Mouse (Mus musculus) megakaryocyte, adult 5-6 weeks (primary cell): ENCODE measurements around the gene H2-Ke6. TPM values are rescaled to one million over a fixed set of nuclear protein-coding genes. Genes with fewer than 3 reads are reported as not detected.
"Not testable (repeated sequence)": the region's sequence is repeated elsewhere in the genome, so short reads cannot be mapped to it uniquely, and the experiment has no call there.

ENCODE experiments used
- ATAC-seq: 2 replicates; pipeline ENCODE4 v1.8.0; 2016; ENCODE audit warnings: mild to moderate bottlenecking, inconsistent platforms; ENCODE audit not compliant: poor library complexity, severe bottlenecking
- total RNA-seq, 2 experiments: library from RNA; stranded (forward) in 1 of 2; stranded (reverse) in 1 of 2; fragments of 153-499, 151-499 nt in 1 of 2; fragments of 221-1000, 200-1000 nt in 1 of 2; gene quantifications; 2 replicates each; pipeline versions ENCODE4 v1.2.3 to v1.2.4; 2015 to 2017

The H2-Ke6 gene
- total RNA-seq, 2 experiments from 2014 or later: 35.5 to 84.3 TPM

- ATAC-seq: no peak
Observed at GRCm38 (mm10) chr17:33999341-34000149, 28.3 kb downstream of the H2-Ke6 start.

- not testable (repeated sequence) for ATAC-seq
Observed at GRCm38 (mm10) chr17:33998697-33999096, 29.2 kb downstream of the H2-Ke6 start.

- not testable (repeated sequence) for ATAC-seq
Observed at GRCm38 (mm10) chr17:33997025-33997424, 30.8 kb downstream of the H2-Ke6 start.

GRCm38 (mm10) chr17:33995651-33996050, 32.2 kb downstream of the H2-Ke6 start:
- no peak for ATAC-seq

- no peak for ATAC-seq
Observed at GRCm38 (mm10) chr17:33994959-33995358, 32.9 kb downstream of the H2-Ke6 start.

- peak; percentile 79 for ATAC-seq
Observed at GRCm38 (mm10) chr17:33991788-33992664, 35.8 kb downstream of the H2-Ke6 start.

- not testable (repeated sequence) for ATAC-seq
Observed at GRCm38 (mm10) chr17:33982136-33982535, 45.7 kb downstream of the H2-Ke6 start.

GRCm38 (mm10) chr17:33981192-33981909, 46.5 kb downstream of the H2-Ke6 start:
- ATAC-seq: peak; percentile 65

- ATAC-seq: no peak
Observed at GRCm38 (mm10) chr17:33980181-33981035, 47.5 kb downstream of the H2-Ke6 start.

GRCm38 (mm10) chr17:33979512-33980050, 48.3 kb downstream of the H2-Ke6 start:
- ATAC-seq: no peak

- peak; percentile 93 for ATAC-seq
Observed at GRCm38 (mm10) chr17:33978631-33979031, 49.2 kb downstream of the H2-Ke6 start.

GRCm38 (mm10) chr17:33977861-33978557, 49.9 kb downstream of the H2-Ke6 start:
- no peak for ATAC-seq

Other genes starting within 250 kb of the H2-Ke6 start
Only the 30 nearest of the 33 such genes appear.
- 875 and 928 TPM in 2 replicates for gene Rps28, start 203.5 kb downstream of the H2-Ke6 start, total RNA-seq (2015)
- gene Rps28, start 203.5 kb downstream of the H2-Ke6 start, total RNA-seq (2017): 2,242 and 2,459 TPM in 2 replicates
- gene Ndufa7, start 203.5 kb downstream of the H2-Ke6 start, total RNA-seq (2015): 150 and 160 TPM in 2 replicates
- 110 and 139 TPM in 2 replicates for gene Ndufa7, start 203.5 kb downstream of the H2-Ke6 start, total RNA-seq (2017)
- 2.5 and 4.0 TPM in 2 replicates for gene Cd320, start 185.0 kb downstream of the H2-Ke6 start, total RNA-seq (2015)
- 0.85 and 1.5 TPM in 2 replicates for gene Cd320, start 185.0 kb downstream of the H2-Ke6 start, total RNA-seq (2017)
- not detected in 2 replicates for gene Gm7029, start 154.2 kb downstream of the H2-Ke6 start, total RNA-seq (2015)
- gene Gm7029, start 154.2 kb downstream of the H2-Ke6 start, total RNA-seq (2017): not detected in 2 replicates
- 9.0 and 12.9 TPM in 2 replicates for gene Kifc1, start 137.4 kb downstream of the H2-Ke6 start, total RNA-seq (2015)
- gene Kifc1, start 137.4 kb downstream of the H2-Ke6 start, total RNA-seq (2017): 40.1 and 41.3 TPM in 2 replicates
- gene Platr17, start 122.9 kb downstream of the H2-Ke6 start, total RNA-seq (2015): 4.9 and 9.8 TPM in 2 replicates
- 2.6 and 5.9 TPM in 2 replicates for gene Platr17, start 122.9 kb downstream of the H2-Ke6 start, total RNA-seq (2017)
- 42.1 and 49.7 TPM in 2 replicates for gene Daxx, start 118.6 kb downstream of the H2-Ke6 start, total RNA-seq (2015)
- 39.3 and 63.3 TPM in 2 replicates for gene Daxx, start 118.6 kb downstream of the H2-Ke6 start, total RNA-seq (2017)
- 99.7 and 105 TPM in 2 replicates for gene Tapbp, start 112.2 kb downstream of the H2-Ke6 start, total RNA-seq (2015)
- gene Tapbp, start 112.2 kb downstream of the H2-Ke6 start, total RNA-seq (2017): 88.9 and 93.3 TPM in 2 replicates
- 13.7 and 14.0 TPM in 2 replicates for gene Zbtb22, start 112.2 kb downstream of the H2-Ke6 start, total RNA-seq (2015)
- 22.0 and 25.8 TPM in 2 replicates for gene Zbtb22, start 112.2 kb downstream of the H2-Ke6 start, total RNA-seq (2017)
- 33.6 and 38.2 TPM in 2 replicates for gene Rgl2, start 98.5 kb downstream of the H2-Ke6 start, total RNA-seq (2015)
- gene Rgl2, start 98.5 kb downstream of the H2-Ke6 start, total RNA-seq (2017): 51.8 and 58.3 TPM in 2 replicates
- gene Pfdn6, start 87.7 kb downstream of the H2-Ke6 start, total RNA-seq (2015): 84.1 and 88.3 TPM in 2 replicates
- gene Pfdn6, start 87.7 kb downstream of the H2-Ke6 start, total RNA-seq (2017): 148 and 161 TPM in 2 replicates
- 12.2 and 12.4 TPM in 2 replicates for gene Wdr46, start 87.4 kb downstream of the H2-Ke6 start, total RNA-seq (2015)
- 21.6 and 23.7 TPM in 2 replicates for gene Wdr46, start 87.4 kb downstream of the H2-Ke6 start, total RNA-seq (2017)
- gene B3galt4, start 76.6 kb downstream of the H2-Ke6 start, total RNA-seq (2015): 3.5 and 4.0 TPM in 2 replicates
- 4.9 and 5.7 TPM in 2 replicates for gene B3galt4, start 76.6 kb downstream of the H2-Ke6 start, total RNA-seq (2017)
- 15.7 and 17.7 TPM in 2 replicates for gene Vps52, start 72.2 kb downstream of the H2-Ke6 start, total RNA-seq (2015)
- 11.6 and 22.8 TPM in 2 replicates for gene Vps52, start 72.2 kb downstream of the H2-Ke6 start, total RNA-seq (2017)
- gene Rps18, start 72.1 kb downstream of the H2-Ke6 start, total RNA-seq (2015): 2,016 and 2,115 TPM in 2 replicates
- 724 and 801 TPM in 2 replicates for gene Rps18, start 72.1 kb downstream of the H2-Ke6 start, total RNA-seq (2017)
- 868 and 887 TPM in 2 replicates for gene H2-K1, start 27.7 kb downstream of the H2-Ke6 start, total RNA-seq (2015)
- 668 and 686 TPM in 2 replicates for gene H2-K1, start 27.7 kb downstream of the H2-Ke6 start, total RNA-seq (2017)
- 5.3 and 6.7 TPM in 2 replicates for gene Ring1, start 3.4 kb downstream of the H2-Ke6 start, total RNA-seq (2015)
- 7.9 and 9.6 TPM in 2 replicates for gene Ring1, start 3.4 kb downstream of the H2-Ke6 start, total RNA-seq (2017)
- 5.4 and 6.4 TPM in 2 replicates for gene Slc39a7, start 3.6 kb upstream of the H2-Ke6 start, total RNA-seq (2015)
- 72.5 and 83.1 TPM in 2 replicates for gene Slc39a7, start 3.6 kb upstream of the H2-Ke6 start, total RNA-seq (2017)
- 19.6 and 23.4 TPM in 2 replicates for gene Rxrb, start 3.8 kb upstream of the H2-Ke6 start, total RNA-seq (2015)
- 23.7 and 27.2 TPM in 2 replicates for gene Rxrb, start 3.8 kb upstream of the H2-Ke6 start, total RNA-seq (2017)
- 0.36 and 0.87 TPM in 2 replicates for gene Col11a2, start 11.4 kb upstream of the H2-Ke6 start, total RNA-seq (2015)
- gene Col11a2, start 11.4 kb upstream of the H2-Ke6 start, total RNA-seq (2017): 1.2 and 1.5 TPM in 2 replicates
- gene H2-Oa, start 64.3 kb upstream of the H2-Ke6 start, total RNA-seq (2015): 10.0 and 10.8 TPM in 2 replicates
- gene H2-Oa, start 64.3 kb upstream of the H2-Ke6 start, total RNA-seq (2017): 3.7 and 6.9 TPM in 2 replicates
- 172 and 189 TPM in 2 replicates for gene H2-DMa, start 91.5 kb upstream of the H2-Ke6 start, total RNA-seq (2015)
- gene H2-DMa, start 91.5 kb upstream of the H2-Ke6 start, total RNA-seq (2017): 145 and 152 TPM in 2 replicates
- 287 and 312 TPM in 2 replicates for gene Brd2, start 94.6 kb upstream of the H2-Ke6 start, total RNA-seq (2015)
- gene Brd2, start 94.6 kb upstream of the H2-Ke6 start, total RNA-seq (2017): 286 and 353 TPM in 2 replicates
- gene H2-DMb2, start 115.2 kb upstream of the H2-Ke6 start, total RNA-seq (2015): 8.9 and 9.6 TPM in 2 replicates
- 12.4 and 18.3 TPM in 2 replicates for gene H2-DMb2, start 115.2 kb upstream of the H2-Ke6 start, total RNA-seq (2017)
- gene H2-DMb1, start 125.0 kb upstream of the H2-Ke6 start, total RNA-seq (2015): 105 and 109 TPM in 2 replicates
- 110 and 132 TPM in 2 replicates for gene H2-DMb1, start 125.0 kb upstream of the H2-Ke6 start, total RNA-seq (2017)
- gene Tap1, start 159.5 kb upstream of the H2-Ke6 start, total RNA-seq (2015): 43.4 and 46.2 TPM in 2 replicates
- gene Tap1, start 159.5 kb upstream of the H2-Ke6 start, total RNA-seq (2017): 96.5 and 101 TPM in 2 replicates
- 142 and 149 TPM in 2 replicates for gene Psmb9, start 159.7 kb upstream of the H2-Ke6 start, total RNA-seq (2015)
- gene Psmb9, start 159.7 kb upstream of the H2-Ke6 start, total RNA-seq (2017): 78.7 and 125 TPM in 2 replicates
- 230 and 263 TPM in 2 replicates for gene Psmb8, start 169.7 kb upstream of the H2-Ke6 start, total RNA-seq (2015)
- 339 and 455 TPM in 2 replicates for gene Psmb8, start 169.7 kb upstream of the H2-Ke6 start, total RNA-seq (2017)
- gene Tap2, start 175.5 kb upstream of the H2-Ke6 start, total RNA-seq (2015): 6.4 and 7.1 TPM in 2 replicates
- gene Tap2, start 175.5 kb upstream of the H2-Ke6 start, total RNA-seq (2017): 34.2 and 35.9 TPM in 2 replicates
- 4.2 and 4.7 TPM in 2 replicates for gene H2-Ob, start 210.8 kb upstream of the H2-Ke6 start, total RNA-seq (2015)
- 2.4 and 2.5 TPM in 2 replicates for gene H2-Ob, start 210.8 kb upstream of the H2-Ke6 start, total RNA-seq (2017)